ENCODE assay signal across 19 mouse cellular contexts in genomic region chr9:56841864-56842263, GRCm38 (mm10). TPM values are rescaled to one million over a fixed set of nuclear protein-coding genes. Genes with fewer than 3 reads are reported as not detected.
DNase-seq lines count a peak whose midpoint lies in the region; ATAC-seq and TF ChIP-seq lines count a peak whose summit lies in the region.
"Had no signal": no experiment of that assay in that cellular context is flagged by ENCODE, and none has a peak within 500 bp of the region (broad histone marks: within the 10 kb centered on the region; RNA-seq: fewer than 3 reads in every experiment).

No protein-coding gene starts in this region.

- DNase-seq in heart, embryonic 10.5 days (ENCODE audit: low spot score), result no peak
- DNase-seq in heart, postnatal 36 days, result no peak
- DNase-seq in liver, postnatal 0 days, result no peak
- no peak for DNase-seq in left cerebral cortex, adult 2 months (ENCODE audit: extremely low spot score in 1 of 2, low spot score in 2 of 2)
- DNase-seq in embryo, embryonic 10 days (ENCODE audit: low spot score), result no peak
- DNase-seq: adrenal gland, postnatal 14 days; cerebellum, postnatal 10 days; heart, adult 18-20 months; kidney, adult 8-10 months; layer of hippocampus, adult 9-11 months; lung, postnatal 4 days; thymus, postnatal 14 days had no signal

- no peak for TF ChIP-seq CTCF in liver, postnatal 0 days (IDR thresholded peaks at IDR 0.05; ENCODE audit: low read depth)
- no peak for TF ChIP-seq CTCF in left cerebral cortex, adult 2 months (IDR thresholded peaks at IDR 0.05)

- no peaks in the 10 kb centered on the region for H3K36me3 ChIP-seq in heart, embryonic 10.5 days
- no peaks in the 10 kb centered on the region for H3K36me3 ChIP-seq in liver, postnatal 0 days (replicated peaks; ENCODE audit: insufficient read depth, low read length)
- no peaks in the 10 kb centered on the region for H3K36me3 ChIP-seq in liver, embryonic 12.5 days
- H3K36me3 ChIP-seq in limb, embryonic 13.5 days, result no peaks in the 10 kb centered on the region
- H3K36me3 ChIP-seq: forebrain, embryonic 10.5 days; G1E; lung, embryonic 15.5 days had no signal

- H3K4me3 ChIP-seq in heart, embryonic 10.5 days, result no peak overlapping the region
- H3K4me3 ChIP-seq in liver, postnatal 0 days (ENCODE audit: low read depth, low read length), result no peak overlapping the region
- no peak overlapping the region for H3K4me3 ChIP-seq in liver, embryonic 12.5 days
- H3K4me3 ChIP-seq in limb, embryonic 13.5 days, result no peak overlapping the region
- H3K4me3 ChIP-seq in left cerebral cortex, adult 2 months, result no peak overlapping the region
- H3K4me3 ChIP-seq: forebrain, embryonic 10.5 days; lung, embryonic 15.5 days had no signal

- no peak for TF ChIP-seq EP300 in liver, postnatal 0 days (IDR thresholded peaks at IDR 0.05; ENCODE audit: low read depth)

- peaks cover 37% of the 10 kb centered on the region for H3K27me3 ChIP-seq in heart, embryonic 10.5 days (ENCODE audit: insufficient read depth, poor library complexity, severe bottlenecking)
- H3K27me3 ChIP-seq in liver, postnatal 0 days (ENCODE audit: insufficient read depth, low read length), result 0 out of 2 replicates have a peak, but pooled peaks cover 3% of the 10 kb centered on the region
- peaks cover 58% of the 10 kb centered on the region for H3K27me3 ChIP-seq in liver, embryonic 12.5 days (replicated peaks)
- peaks cover 31% of the 10 kb centered on the region for H3K27me3 ChIP-seq in limb, embryonic 13.5 days

- H3K27ac ChIP-seq in heart, embryonic 10.5 days, result 0 out of 2 replicates have a peak overlapping the region, but pooled peaks have one; percentile 23
- H3K27ac ChIP-seq in liver, postnatal 0 days (ENCODE audit: low read depth), result no peak overlapping the region
- no peak overlapping the region for H3K27ac ChIP-seq in liver, embryonic 12.5 days
- peak overlapping the region; percentile 59; the same call in 1 of the 2 replicates for H3K27ac ChIP-seq in limb, embryonic 13.5 days
- no peak overlapping the region for H3K27ac ChIP-seq in left cerebral cortex, adult 2 months
- H3K27ac ChIP-seq: forebrain, embryonic 10.5 days; lung, embryonic 15.5 days had no signal

- intact Hi-C loops in heart, postnatal 36 days (cut with DNase I), result no loop called here
- intact Hi-C loops in left cerebral cortex, adult 2 months (cut with DNase I), result no loop called here

- H3K9ac ChIP-seq in liver, postnatal 0 days (replicated peaks), result no peak overlapping the region
- H3K9ac ChIP-seq in liver, embryonic 12.5 days, result no peak overlapping the region
- H3K9ac ChIP-seq in limb, embryonic 13.5 days, result 0 out of 2 replicates have a peak overlapping the region, but pooled peaks have one; percentile 31
- H3K9ac ChIP-seq: lung, embryonic 15.5 days had no signal

- peaks cover 27% of the 10 kb centered on the region for H3K4me1 ChIP-seq in heart, embryonic 10.5 days
- no peaks in the 10 kb centered on the region for H3K4me1 ChIP-seq in liver, postnatal 0 days (ENCODE audit: insufficient read depth)
- H3K4me1 ChIP-seq in liver, embryonic 12.5 days, result no peaks in the 10 kb centered on the region
- H3K4me1 ChIP-seq in limb, embryonic 13.5 days, result peaks cover 23% of the 10 kb centered on the region

- H3K9me3 ChIP-seq in heart, embryonic 10.5 days, result no peaks in the 10 kb centered on the region
- H3K9me3 ChIP-seq in liver, postnatal 0 days (ENCODE audit: low read length), result no peaks in the 10 kb centered on the region
- H3K9me3 ChIP-seq in liver, embryonic 12.5 days (replicated peaks), result no peaks in the 10 kb centered on the region
- no peaks in the 10 kb centered on the region for H3K9me3 ChIP-seq in limb, embryonic 13.5 days
- H3K9me3 ChIP-seq: forebrain, embryonic 10.5 days; G1E; lung, embryonic 15.5 days had no signal

- no peak overlapping the region for H3K4me2 ChIP-seq in liver, postnatal 0 days (ENCODE audit: low read depth, low read length)
- H3K4me2 ChIP-seq in liver, embryonic 12.5 days, result no peak overlapping the region
- 0 out of 2 replicates have a peak overlapping the region, but pooled peaks have one; percentile 19 for H3K4me2 ChIP-seq in limb, embryonic 13.5 days (replicated peaks)
- H3K4me2 ChIP-seq: lung, embryonic 15.5 days had no signal

- peak; percentile 88 for ATAC-seq in liver, postnatal 0 days
- no peak for ATAC-seq in liver, embryonic 12.5 days
- ATAC-seq in limb, embryonic 13.5 days (ENCODE audit: low FRiP score, low read depth), result no peak
- ATAC-seq: activated CD4-positive, CD25-positive, alpha-beta regulatory T cell, adult 4 months; midbrain, embryonic 16.5 days had no signal

RNA-seq across cellular contexts. Expression of gene Odf3l1, which starts 22.6 kb away (rescaled TPM):
- polyA plus RNA-seq in heart, embryonic 10.5 days (2016; fragmentation: Nextera tagmentation; extraction: Ambion mirVana), result 0.64 and 1.4 TPM in 2 replicates
- total RNA-seq in heart, postnatal 36 days (2021), result not detected
- polyA plus RNA-seq in liver, postnatal 0 days (2015; fragmentation: Nextera tagmentation; extraction: Ambion mirVana), result not detected in 2 replicates
- not detected in 2 replicates for polyA plus RNA-seq in liver, embryonic 12.5 days (2016; fragmentation: Nextera tagmentation; extraction: Ambion mirVana)
- 0.27 and 0.94 TPM in 2 replicates for polyA plus RNA-seq in limb, embryonic 13.5 days (2015; fragmentation: Nextera tagmentation; extraction: Ambion mirVana)
- not detected for total RNA-seq in left cerebral cortex, adult 2 months (2021)
- total RNA-seq: G1E; heart, adult 18-20 months had no signal
- polyA plus RNA-seq: activated CD4-positive, CD25-positive, alpha-beta regulatory T cell, adult 4 months; forebrain, embryonic 10.5 days; G1E; midbrain, embryonic 16.5 days had no signal

RNA-seq across cellular contexts. Expression of gene Cspg4, which starts 23.0 kb away (rescaled TPM):
- 22.5 and 39.4 TPM in 2 replicates for polyA plus RNA-seq in heart, embryonic 10.5 days (2016; fragmentation: Nextera tagmentation; extraction: Ambion mirVana)
- 10 to 100 TPM; 14.7 to 16.7 TPM for total RNA-seq in heart, postnatal 36 days (2021)
- polyA plus RNA-seq in liver, postnatal 0 days (2015; fragmentation: Nextera tagmentation; extraction: Ambion mirVana), result 0.13 and 0.20 TPM in 2 replicates
- polyA plus RNA-seq in liver, embryonic 12.5 days (2016; fragmentation: Nextera tagmentation; extraction: Ambion mirVana), result 0.62 and 0.63 TPM in 2 replicates
- polyA plus RNA-seq in limb, embryonic 13.5 days (2015; fragmentation: Nextera tagmentation; extraction: Ambion mirVana), result 38.3 and 41.1 TPM in 2 replicates
- 10 to 100 TPM; 15.2 to 15.9 TPM for total RNA-seq in left cerebral cortex, adult 2 months (2021)
- polyA plus RNA-seq: G1E had no signal

RNA-seq across cellular contexts. Expression of gene Lingo1, which starts 45.6 kb away (rescaled TPM):
- polyA plus RNA-seq in heart, embryonic 10.5 days (2016; fragmentation: Nextera tagmentation; extraction: Ambion mirVana), result 0.92 and 2.3 TPM in 2 replicates
- total RNA-seq in heart, postnatal 36 days (2021), result 1 to 10 TPM in 1 of 2 experiments, under 1 TPM in 1; 0.73 to 1.4 TPM
- 0.17 and 0.29 TPM in 2 replicates for polyA plus RNA-seq in liver, postnatal 0 days (2015; fragmentation: Nextera tagmentation; extraction: Ambion mirVana)
- 0.75 and 1.2 TPM in 2 replicates for polyA plus RNA-seq in liver, embryonic 12.5 days (2016; fragmentation: Nextera tagmentation; extraction: Ambion mirVana)
- 3.0 and 3.4 TPM in 2 replicates for polyA plus RNA-seq in limb, embryonic 13.5 days (2015; fragmentation: Nextera tagmentation; extraction: Ambion mirVana)
- 100 to 1,000 TPM; 481 to 504 TPM for total RNA-seq in left cerebral cortex, adult 2 months (2021)
- polyA plus RNA-seq: activated CD4-positive, CD25-positive, alpha-beta regulatory T cell, adult 4 months; G1E had no signal

Comparison
In these comparisons a context has a peak if more than half of its experiments do, and no peak if none do; other contexts are left out.
1. H3K27ac ChIP-seq: peak in heart, embryonic 10.5 days (single experiment) and limb, embryonic 13.5 days (single experiment); none in liver, postnatal 0 days (single experiment), liver, embryonic 12.5 days (single experiment) and left cerebral cortex, adult 2 months (single experiment).
2. RNA of gene Cspg4, which starts 23.0 kb away (polyA plus RNA-seq): 38.3 to 41.1 TPM in limb, embryonic 13.5 days and 22.5 to 39.4 TPM in heart, embryonic 10.5 days; 0.62 to 0.63 TPM in liver, embryonic 12.5 days and 0.13 to 0.20 TPM in liver, postnatal 0 days; every median in the first group is over 10 times any median in the second.